Mouse (Mus musculus): Measurements from ENCODE around the gene Prkn.

DNA sequence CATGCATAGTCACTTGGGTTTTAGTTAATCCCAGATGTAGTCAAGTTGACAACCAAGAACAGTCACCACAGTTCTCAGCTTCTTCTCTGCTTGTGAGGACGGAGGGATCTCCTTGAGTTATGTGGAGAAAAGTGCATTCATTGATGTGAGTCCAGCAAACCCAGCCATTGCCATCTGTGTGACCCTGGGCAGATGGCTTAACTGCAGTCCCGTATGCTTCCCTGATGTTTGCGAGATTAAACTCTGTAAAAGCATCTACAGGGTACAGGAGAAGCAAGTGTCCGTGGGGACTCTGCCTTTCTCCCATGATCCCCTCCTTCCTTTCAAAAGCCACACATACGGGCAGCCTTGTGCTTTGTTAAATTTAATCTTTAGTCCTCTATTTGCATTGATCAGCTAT is 157.1 kb downstream of the Prkn start:
- TF ChIP-seq ZC3H11A (IDR thresholded peaks at IDR 0.05; ENCODE audit: borderline replicate concordance, low read depth, low read length) (no peak), MAFK (IDR thresholded peaks at IDR 0.05; ENCODE audit: insufficient read depth, low read depth, low read length) (no peak), HCFC1 (IDR thresholded peaks at IDR 0.05; ENCODE audit: borderline replicate concordance, insufficient read depth, low read length) (no peak), CHD2 (IDR thresholded peaks at IDR 0.05; ENCODE audit: low read depth, low read length) (no peak), ZNF384 (IDR thresholded peaks at IDR 0.05; ENCODE audit: low read depth, low read length) (no peak)
